Mouse (Mus musculus): Measurements from ENCODE around the gene Tor4a. TPM values are rescaled to one million over a fixed set of nuclear protein-coding genes. Genes with fewer than 3 reads are reported as not detected.

Tor4a gene
- total RNA-seq, 1 experiment from 2014 or later, result 50.0 TPM

- ATAC-seq (ENCODE audit: extremely low read depth, insufficient number of reproducible peaks, low FRiP score, poor library complexity, severe bottlenecking), result no peak
These were observed 30.7 kb upstream of the Tor4a start for GRCm38 (mm10) chr2:25227406-25227805.

- ATAC-seq (ENCODE audit: extremely low read depth, insufficient number of reproducible peaks, low FRiP score, poor library complexity, severe bottlenecking), result no peak
These were observed 30.2 kb upstream of the Tor4a start for GRCm38 (mm10) chr2:25226864-25227263.

GRCm38 (mm10) chr2:25225811-25226379 lies 29.2 kb upstream of the Tor4a start:
- no peak for ATAC-seq (ENCODE audit: extremely low read depth, insufficient number of reproducible peaks, low FRiP score, poor library complexity, severe bottlenecking)

GRCm38 (mm10) chr2:25224766-25225752 lies 28.4 kb upstream of the Tor4a start:
- ATAC-seq (ENCODE audit: extremely low read depth, insufficient number of reproducible peaks, low FRiP score, poor library complexity, severe bottlenecking), result peak; percentile 80

GRCm38 (mm10) chr2:25224492-25224765 lies 27.7 kb upstream of the Tor4a start, which contains the start of gene Tubb4b:
Gene Tubb4b, minus strand, starts transcription at chr2:25224702.
- no peak for ATAC-seq (ENCODE audit: extremely low read depth, insufficient number of reproducible peaks, low FRiP score, poor library complexity, severe bottlenecking)

DNA sequence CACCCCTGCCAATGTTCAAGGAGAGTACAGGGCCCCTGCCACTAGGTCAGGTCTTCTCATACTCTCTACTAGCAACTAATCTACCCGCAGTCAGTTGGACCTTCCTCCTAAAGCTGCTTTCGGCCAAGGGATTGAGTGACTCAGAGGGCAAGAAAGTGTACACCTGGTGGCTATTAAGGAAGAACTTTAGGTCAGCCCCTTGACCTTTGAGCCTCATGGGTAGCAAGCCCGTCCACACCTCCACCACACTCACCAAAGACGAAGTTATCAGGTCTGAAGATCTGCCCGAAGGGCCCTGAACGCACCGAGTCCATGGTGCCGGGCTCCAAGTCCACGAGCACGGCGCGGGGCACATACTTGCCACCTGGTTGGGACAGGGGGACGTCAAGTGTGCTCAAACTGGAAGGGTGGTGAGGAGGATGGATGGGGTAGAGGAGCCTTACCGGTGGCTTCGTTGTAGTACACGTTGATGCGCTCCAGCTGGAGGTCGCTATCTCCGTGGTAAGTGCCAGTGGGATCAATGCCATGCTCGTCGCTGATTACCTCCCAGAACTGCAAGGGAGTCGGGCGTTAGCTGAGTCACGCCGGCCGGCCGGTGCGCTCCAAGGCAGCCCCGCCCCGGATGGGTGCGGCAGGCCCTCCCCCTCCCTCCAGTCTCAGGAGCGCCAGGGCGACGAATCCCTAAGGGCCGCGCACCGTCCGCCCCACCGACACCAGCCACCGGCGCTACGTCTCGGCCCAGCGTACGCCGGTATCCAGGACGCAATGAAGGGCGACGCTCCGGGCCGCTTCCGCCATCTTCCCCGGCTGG lies 27.2 kb upstream of the Tor4a start:
- ATAC-seq (ENCODE audit: extremely low read depth, insufficient number of reproducible peaks, low FRiP score, poor library complexity, severe bottlenecking), result peak; percentile 2

DNA sequence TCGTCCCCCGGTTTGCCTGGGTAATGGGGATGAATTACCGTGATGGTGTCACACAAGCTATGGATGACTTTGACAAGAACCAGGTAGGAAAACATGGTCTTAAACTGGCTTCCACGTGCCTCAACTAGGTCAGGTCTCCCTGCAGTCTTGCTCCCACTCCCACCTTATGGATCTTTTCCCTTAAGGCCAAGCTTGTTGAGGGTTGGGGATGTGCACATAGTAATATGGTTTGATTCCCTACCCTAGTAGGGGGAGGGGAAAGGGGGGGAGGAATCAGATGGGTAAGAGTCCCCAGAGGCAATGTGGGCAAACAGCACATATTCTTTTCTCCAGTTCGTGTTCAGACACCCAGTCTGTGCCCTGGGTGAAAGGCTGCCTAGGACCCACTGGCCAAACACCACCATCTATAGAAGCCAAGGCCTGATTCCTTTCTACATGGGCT lies 24.7 kb upstream of the Tor4a start:
- ATAC-seq (ENCODE audit: extremely low read depth, insufficient number of reproducible peaks, low FRiP score, poor library complexity, severe bottlenecking), result no peak

GRCm38 (mm10) chr2:25218445-25218844 lies 21.8 kb upstream of the Tor4a start, which contains the start of gene Fam166a:
Gene Fam166a, plus strand, starts transcription at chr2:25218745.
- no peak for ATAC-seq (ENCODE audit: extremely low read depth, insufficient number of reproducible peaks, low FRiP score, poor library complexity, severe bottlenecking)

DNA sequence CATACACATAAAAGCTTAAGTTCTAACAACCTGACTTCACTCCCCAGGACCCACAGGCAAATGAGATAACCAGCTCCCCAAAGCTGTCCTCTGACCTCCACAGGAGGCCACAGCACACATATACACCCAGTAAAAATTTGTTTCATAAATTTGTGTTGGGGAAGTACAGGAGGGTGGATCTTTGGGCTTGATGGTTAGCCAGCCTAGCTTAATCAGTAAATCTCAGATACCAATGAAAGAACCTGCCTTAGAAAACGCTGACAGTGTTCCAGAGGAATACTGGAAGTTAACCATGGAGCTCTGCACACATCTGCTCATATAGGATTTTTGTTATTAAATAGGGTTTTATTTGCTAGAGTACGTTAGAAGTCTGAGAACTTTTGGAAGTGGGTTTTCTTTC lies 21.0 kb upstream of the Tor4a start:
- no peak for ATAC-seq (ENCODE audit: extremely low read depth, insufficient number of reproducible peaks, low FRiP score, poor library complexity, severe bottlenecking)

- ATAC-seq (ENCODE audit: extremely low read depth, insufficient number of reproducible peaks, low FRiP score, poor library complexity, severe bottlenecking), result no peak
These were observed 17.8 kb upstream of the Tor4a start, which contains the start of gene Stpg3 for GRCm38 (mm10) chr2:25214444-25214843. Gene Stpg3, minus strand, starts transcription at chr2:25214637.

DNA sequence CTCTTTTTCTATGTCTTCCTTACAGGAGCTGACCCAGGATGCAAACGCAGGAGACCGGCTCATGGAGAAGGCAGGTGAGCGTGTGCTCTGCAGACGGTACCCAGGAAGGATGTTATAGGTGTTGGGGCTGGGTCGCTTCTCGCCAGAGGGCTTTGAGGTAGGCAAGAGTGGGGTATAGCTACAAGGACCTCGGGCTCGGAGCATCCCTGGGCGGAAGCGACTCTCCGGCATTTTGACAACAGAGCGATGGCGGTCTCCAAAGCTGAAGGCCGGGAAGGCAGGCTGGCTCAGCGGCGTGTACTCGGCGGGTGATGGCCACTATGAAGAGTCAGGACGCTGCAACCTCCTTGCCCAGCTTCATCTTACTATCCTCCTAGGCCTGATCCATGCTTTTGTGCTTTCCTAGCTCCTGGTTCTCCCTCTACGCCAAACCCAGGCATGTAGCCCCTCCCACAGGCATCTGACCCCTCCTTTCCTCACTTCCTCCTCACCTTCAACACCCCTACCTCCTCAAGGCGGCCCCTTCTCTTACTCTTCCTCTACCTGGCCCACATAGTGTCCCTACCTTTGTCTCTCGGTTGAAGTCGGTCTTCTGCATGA lies 16.7 kb upstream of the Tor4a start:
- no peak for ATAC-seq (ENCODE audit: extremely low read depth, insufficient number of reproducible peaks, low FRiP score, poor library complexity, severe bottlenecking)

- peak; percentile 93 for ATAC-seq (ENCODE audit: extremely low read depth, insufficient number of reproducible peaks, low FRiP score, poor library complexity, severe bottlenecking)
These were observed 14.5 kb upstream of the Tor4a start, which contains the start of gene Nelfb for GRCm38 (mm10) chr2:25211121-25211670. Gene Nelfb, minus strand, starts transcription at chr2:25211489.

DNA sequence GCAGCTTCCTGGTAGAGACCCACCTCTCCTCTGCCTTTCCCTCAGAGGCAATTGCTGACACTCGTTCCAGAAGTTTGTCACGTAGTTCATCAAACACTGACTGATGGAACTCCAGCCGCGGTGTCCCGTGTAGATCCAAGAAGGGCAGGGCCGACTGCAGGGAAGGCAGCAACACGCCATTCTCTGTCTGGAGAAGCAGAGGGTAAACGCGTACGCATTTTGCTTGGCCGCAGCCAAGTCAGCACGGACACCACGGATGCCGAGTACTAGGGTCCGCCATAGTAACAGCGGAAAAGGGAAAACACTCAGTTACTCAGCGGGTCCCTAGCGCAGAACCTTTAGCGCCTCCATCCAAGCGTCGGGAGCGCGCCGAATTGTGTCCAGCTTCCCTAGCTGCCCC lies 14.0 kb upstream of the Tor4a start:
- no peak for ATAC-seq (ENCODE audit: extremely low read depth, insufficient number of reproducible peaks, low FRiP score, poor library complexity, severe bottlenecking)

GRCm38 (mm10) chr2:25207593-25207992 lies 10.9 kb upstream of the Tor4a start:
- no peak for ATAC-seq (ENCODE audit: extremely low read depth, insufficient number of reproducible peaks, low FRiP score, poor library complexity, severe bottlenecking)

DNA sequence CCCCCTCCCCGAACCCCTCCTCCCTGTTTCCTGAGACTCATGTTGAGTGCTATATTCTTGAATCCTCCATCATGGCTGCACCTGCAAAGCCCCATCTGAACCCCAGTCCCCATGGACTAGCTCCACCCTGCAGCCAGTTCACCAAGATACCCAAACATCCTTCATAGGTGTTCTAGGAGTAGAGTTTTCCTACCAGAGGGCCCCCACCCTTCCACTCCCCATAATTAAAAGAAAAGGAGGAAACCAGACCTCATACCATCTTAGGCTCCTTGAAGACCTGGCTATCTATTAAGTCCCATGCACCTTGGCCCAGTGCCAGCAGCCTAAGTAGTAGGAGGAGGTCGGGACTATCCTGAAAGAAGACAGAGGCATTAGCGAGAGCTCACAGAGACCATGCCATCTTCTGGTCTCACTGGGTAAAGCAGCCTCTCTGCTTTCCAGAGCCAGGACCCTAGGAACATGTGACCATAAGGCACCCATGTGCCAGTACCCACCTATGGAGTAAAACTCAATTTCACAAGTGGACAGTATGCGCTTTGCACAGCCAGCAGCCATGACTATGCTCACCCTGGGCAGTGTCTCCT lies 7.0 kb upstream of the Tor4a start:
- ATAC-seq (ENCODE audit: extremely low read depth, insufficient number of reproducible peaks, low FRiP score, poor library complexity, severe bottlenecking), result no peak

DNA sequence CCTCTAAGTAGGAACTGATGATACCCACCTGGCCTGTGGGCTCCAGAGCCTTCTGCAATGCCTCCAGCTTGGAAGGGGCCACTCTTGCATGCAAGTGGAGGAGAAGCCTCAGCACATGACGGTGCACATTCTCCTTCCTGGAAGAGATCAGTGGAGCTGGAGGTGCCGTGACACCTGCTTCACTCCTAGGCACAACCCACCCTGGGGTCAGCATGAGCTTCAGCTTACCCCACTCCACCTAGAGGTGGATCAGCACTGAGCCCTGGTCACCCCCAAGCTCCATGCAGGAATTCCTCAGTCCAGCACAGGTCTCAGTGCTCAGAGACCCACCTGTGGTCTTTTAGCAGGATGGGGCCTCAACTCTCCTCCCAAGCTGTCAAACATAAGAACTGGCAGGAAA lies 3.9 kb upstream of the Tor4a start:
- no peak for ATAC-seq (ENCODE audit: extremely low read depth, insufficient number of reproducible peaks, low FRiP score, poor library complexity, severe bottlenecking)

DNA sequence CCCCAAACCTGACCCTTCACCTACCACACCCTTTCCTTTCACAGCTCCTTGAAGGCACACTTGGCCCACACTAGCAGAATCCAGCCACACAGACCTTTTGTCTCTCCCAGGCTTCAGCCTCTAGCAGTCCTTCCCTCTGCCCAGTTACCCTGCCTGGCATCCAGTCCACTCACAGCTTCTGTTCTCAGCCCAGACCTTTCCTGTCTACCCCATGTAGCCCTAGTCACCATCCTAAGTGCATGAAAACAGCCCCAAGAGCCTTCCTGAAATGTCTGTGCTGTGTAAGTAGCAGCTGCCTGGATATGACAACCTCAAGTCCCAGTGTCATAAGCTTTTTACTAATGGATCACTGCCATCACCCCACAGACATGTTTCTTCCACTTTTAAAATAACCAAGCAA lies 1.3 kb upstream of the Tor4a start:
- ATAC-seq (ENCODE audit: extremely low read depth, insufficient number of reproducible peaks, low FRiP score, poor library complexity, severe bottlenecking), result no peak

DNA sequence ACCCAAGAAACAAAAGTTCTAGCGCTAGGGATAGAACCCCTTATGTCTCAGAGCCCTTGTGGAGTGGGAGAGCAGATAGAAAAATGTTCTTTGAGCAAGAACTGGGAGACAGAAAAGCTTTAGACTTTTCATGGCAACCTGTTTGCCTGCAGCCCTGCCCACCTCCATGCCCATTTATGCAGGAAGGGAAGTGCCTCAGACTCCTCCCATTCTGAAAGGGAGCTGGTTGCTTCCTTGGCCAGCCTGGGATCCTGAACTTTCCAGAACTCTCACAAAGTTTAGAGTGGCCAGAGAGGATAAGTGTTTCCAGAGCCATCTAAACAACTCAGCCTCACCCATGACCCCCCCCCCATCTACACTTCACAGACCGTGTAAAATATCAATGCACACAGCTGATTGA lies 505 bp upstream of the Tor4a start:
- no peak for ATAC-seq (ENCODE audit: extremely low read depth, insufficient number of reproducible peaks, low FRiP score, poor library complexity, severe bottlenecking)
